Mouse (Mus musculus): ENCODE results near the gene H2-M10.6. TPM values are rescaled to one million over a fixed set of nuclear protein-coding genes. Genes with fewer than 3 reads are reported as not detected.
A peak's percentile ranks its signal among the peaks of the same experiment; 100 is the strongest.
"Not testable (repeated sequence)": the region's sequence is repeated elsewhere in the genome, so short reads cannot be mapped to it uniquely, and the experiment has no call there.

The H2-M10.6 gene
- total RNA-seq (2021) = not detected
- long read RNA-seq, experiment 1 = 0 reads
- long read RNA-seq, experiment 2 = 0 reads

- DNase-seq (ENCODE audit: low spot score in 2 of 2) = no peak
Measured at GRCm38 (mm10) chr17:36811871-36812270, at the start of gene H2-M10.6. TSS of gene H2-M10.6 (plus strand) at chr17:36812171.

- no peak for DNase-seq (ENCODE audit: low spot score in 2 of 2)
Measured at GRCm38 (mm10) chr17:36763816-36764215, 48.2 kb upstream of the H2-M10.6 start.

DNA sequence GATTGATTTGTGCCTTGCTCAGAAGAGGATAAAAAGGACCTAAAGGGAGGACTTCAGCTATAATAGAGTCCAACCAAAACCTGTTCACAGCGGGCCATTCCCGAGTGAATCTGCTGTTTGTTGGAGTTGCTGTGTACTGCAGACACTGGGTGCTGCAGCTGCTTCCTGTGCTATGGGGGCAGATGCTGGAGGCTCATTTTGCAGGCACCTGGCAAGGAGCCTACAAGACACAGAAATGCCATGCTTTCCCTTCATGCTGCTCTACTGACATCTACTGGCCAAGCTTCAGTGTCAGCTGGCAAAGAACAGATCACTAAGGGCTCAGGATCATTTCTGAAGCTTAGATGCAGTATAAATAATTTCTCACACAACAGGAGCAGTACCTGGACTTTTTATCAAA lies 47.7 kb upstream of the H2-M10.6 start:
- DNase-seq (ENCODE audit: low spot score in 2 of 2) = not testable (repeated sequence)

- not testable (repeated sequence) for DNase-seq (ENCODE audit: low spot score in 2 of 2)
Measured at GRCm38 (mm10) chr17:36765403-36765802, 46.6 kb upstream of the H2-M10.6 start.

- not testable (repeated sequence) for DNase-seq (ENCODE audit: low spot score in 2 of 2)
Measured at GRCm38 (mm10) chr17:36772610-36773009, 39.4 kb upstream of the H2-M10.6 start, which contains the start of gene H2-M10.5. TSS of gene H2-M10.5 (plus strand) at chr17:36772910.

DNA sequence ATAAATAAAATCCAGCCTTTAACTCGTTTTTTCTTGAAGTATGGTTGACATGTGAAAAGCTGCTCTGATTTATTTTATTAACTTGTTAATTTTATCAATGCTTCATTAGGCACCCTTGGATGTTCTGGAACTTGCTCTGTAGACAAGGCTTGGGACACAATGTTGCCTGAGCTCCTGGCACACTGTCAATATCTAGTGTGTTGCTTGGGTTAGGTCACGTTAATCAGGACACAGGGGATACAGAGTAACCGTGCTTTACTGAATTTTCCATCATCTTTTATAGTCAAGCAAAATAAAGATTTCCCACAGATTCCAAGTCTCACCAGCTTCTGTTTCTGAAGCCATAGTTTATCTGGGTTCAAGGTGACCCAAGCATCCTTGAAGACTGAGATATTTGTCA lies 30.4 kb upstream of the H2-M10.6 start:
- DNase-seq (ENCODE audit: low spot score in 2 of 2) = no peak

DNA sequence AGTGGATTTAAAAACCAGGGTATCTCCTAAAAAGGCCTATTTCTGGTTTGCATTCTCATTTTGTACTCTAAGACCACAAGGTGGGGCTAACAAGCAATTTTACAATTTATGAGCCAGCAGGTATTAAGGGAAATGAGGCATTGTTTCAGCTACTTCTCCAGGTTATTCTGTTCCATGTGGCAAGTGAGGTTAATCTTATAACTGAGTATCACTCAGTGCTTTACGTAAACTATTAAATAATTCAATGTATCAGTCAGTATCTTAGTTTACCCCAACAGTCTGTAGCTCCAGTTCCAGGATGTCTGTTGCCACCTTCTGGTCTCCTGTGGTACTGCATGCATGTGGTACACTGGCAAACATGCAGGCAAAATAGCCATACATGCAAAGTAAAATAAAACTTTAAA lies 25.5 kb upstream of the H2-M10.6 start:
- not testable (repeated sequence) for DNase-seq (ENCODE audit: low spot score in 2 of 2)

DNA sequence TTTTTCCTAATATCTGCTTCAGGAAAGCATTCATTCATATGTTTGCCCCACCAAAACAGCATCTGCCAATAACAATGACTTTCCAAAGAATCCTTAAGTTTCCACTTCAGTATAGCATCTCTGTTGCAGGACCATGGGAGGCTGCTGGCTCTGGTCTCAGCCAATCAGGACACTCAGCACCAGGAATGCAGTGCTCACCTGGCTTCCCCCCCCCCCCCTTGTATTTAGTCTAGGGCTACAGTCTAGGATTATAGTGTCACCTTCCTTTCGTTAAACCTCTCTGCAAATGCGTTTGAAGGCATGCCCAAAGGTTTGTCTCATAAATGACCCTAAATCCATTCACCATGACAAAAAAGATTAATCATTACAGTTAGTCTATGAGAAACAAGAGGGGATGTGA lies 23.6 kb upstream of the H2-M10.6 start:
- no peak for DNase-seq (ENCODE audit: low spot score in 2 of 2)

GRCm38 (mm10) chr17:36788801-36789200 lies 23.2 kb upstream of the H2-M10.6 start:
- peak in 1 of 2 experiments; percentile 36 for DNase-seq (ENCODE audit: low spot score in 2 of 2)

DNA sequence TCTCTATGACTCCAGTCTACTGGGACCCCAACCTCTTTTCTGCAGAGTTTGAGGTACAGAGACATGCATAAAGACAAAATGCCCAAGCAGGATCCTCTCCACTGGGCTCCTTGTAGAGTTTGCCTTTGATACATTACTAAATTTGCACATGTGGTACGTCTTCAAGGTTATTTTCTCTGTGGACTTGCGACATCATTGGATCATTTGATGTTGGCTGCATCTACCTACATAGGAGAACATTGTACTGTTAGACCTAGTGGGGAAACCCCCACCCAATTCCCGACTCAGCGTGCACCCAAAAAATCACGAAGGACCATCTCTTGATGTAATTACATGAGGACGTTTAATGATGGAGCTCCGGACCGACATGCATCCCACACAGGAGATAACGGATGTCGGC lies 12.5 kb upstream of the H2-M10.6 start:
- no peak for DNase-seq (ENCODE audit: low spot score in 2 of 2)

DNA sequence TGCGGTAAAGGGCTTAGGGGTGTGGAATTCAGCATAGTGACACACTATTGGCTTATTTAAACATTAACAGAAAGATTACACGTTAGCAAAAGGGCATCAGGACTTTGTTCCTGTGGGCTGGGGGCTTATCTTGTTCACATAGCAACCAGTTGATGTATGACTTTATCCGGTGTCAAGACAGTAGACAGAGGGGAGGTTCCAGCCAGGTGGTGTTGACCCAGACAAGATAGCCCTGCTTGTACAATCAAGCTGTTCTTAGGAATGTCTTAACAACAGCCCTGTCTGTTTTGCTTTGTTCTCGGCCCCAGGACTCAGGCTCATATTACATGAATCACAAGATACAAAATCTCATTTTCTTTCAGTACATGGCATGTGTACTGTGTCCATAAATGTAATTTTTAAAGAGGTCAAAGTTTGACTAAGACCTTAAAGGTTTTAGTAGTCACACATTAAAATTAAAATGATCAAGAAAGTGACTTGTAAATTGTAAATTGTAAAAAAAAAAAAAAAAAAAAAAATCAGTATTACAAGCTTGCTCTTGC lies 12.0 kb upstream of the H2-M10.6 start:
- DNase-seq (ENCODE audit: low spot score in 2 of 2) = not testable (repeated sequence)

DNA sequence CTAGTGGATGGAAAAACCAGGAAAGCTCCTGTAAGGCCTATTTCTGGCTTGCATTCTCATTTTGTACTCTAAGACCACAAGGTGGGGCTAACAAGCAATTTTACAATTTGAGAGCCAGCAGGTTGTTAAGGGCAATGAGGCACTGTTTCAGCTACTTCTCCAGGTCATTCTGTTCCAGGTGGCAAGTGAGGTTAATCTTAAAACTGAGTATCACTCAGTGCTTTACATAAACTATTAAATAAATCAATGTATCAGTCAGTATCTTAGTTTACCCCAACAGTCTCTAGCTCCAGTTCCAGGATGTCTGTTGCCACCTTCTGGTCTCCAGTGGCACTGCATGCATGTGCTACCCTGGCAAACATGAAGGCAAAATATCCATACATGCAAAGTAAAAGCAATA lies 12.0 kb downstream of the H2-M10.6 start:
- DNase-seq (ENCODE audit: low spot score in 2 of 2) = no peak

GRCm38 (mm10) chr17:36825525-36825924 lies 13.6 kb downstream of the H2-M10.6 start:
- DNase-seq (ENCODE audit: low spot score in 2 of 2) = no peak

DNA sequence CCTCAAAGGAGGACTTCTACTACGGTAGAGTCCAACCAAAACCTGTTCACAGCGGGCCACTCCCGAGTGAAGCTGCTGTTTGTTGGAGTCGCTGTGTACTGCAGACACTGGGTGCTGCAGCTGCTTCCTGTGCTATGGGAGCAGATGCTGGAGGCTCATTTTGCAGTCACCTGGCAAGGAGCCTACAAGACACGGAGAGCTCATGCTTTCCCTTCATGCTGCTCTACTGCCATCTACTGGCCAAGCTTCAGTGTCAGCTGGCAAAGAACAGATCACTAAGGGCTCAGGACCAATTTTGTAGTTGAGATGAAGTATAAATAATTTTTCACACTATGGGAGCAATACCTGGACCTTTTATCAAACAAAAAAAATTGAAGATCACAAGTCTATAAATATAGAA lies 14.0 kb downstream of the H2-M10.6 start:
- peak in 1 of 2 experiments; percentile 59 for DNase-seq (ENCODE audit: low spot score in 2 of 2)

DNA sequence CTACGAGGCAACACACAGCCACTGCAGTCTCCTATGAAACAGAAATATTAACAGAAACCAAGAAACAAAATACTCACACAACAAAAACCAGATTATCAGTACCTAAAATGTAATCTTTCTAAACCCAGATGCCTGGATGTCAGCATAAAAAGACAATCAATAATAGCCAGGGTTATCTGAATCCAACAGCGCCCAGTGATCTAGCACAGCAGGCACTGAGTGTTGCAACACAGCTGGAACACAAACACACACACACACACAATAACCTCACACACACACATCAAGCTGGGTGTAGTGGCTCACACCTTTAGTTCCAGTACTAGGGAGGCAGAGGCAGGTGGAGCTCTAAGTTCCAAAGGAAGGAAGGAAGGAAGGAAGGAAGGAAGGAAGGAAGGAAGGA lies 16.5 kb downstream of the H2-M10.6 start:
- no peak for DNase-seq (ENCODE audit: low spot score in 2 of 2)

DNA sequence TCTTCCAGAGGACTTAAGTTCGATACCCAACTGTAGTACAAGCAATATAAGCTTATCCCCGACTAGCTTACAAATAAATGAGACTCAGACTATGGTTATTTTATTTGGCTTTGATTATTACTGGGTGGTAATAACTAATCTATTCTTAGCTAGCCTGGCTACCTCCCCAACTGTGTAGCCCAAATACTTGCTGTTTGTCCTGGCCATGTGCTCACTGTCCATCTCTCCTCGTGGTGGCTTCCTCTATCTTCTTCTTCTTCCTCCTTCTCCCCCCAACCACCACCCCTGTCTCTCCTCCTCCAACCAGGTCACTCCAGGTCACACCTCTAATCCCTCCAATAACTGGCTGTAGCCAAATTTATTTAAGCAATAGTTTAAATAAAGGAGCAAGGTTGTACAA lies 18.5 kb downstream of the H2-M10.6 start:
- no peak for DNase-seq (ENCODE audit: low spot score in 2 of 2)

DNA sequence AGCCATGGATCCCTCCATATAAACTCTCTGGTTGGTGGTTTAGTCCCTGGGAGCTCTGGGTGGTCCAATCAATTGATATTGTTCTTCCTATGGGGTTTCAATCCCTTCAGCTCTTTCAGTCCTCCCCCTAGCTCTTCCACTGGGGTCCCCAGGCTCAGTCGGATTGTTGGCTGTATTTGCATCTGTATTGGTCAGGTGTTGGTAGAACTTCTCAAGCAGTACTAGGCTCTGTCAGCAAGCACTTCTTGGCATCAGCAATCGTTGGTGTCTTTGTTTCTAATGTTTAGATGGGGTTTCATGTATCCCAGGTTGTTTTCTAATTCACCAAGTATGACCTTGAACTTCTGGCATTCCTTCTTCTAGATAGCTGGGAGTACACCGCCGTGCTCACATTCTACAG lies 20.7 kb downstream of the H2-M10.6 start:
- no peak for DNase-seq (ENCODE audit: low spot score in 2 of 2)

DNA sequence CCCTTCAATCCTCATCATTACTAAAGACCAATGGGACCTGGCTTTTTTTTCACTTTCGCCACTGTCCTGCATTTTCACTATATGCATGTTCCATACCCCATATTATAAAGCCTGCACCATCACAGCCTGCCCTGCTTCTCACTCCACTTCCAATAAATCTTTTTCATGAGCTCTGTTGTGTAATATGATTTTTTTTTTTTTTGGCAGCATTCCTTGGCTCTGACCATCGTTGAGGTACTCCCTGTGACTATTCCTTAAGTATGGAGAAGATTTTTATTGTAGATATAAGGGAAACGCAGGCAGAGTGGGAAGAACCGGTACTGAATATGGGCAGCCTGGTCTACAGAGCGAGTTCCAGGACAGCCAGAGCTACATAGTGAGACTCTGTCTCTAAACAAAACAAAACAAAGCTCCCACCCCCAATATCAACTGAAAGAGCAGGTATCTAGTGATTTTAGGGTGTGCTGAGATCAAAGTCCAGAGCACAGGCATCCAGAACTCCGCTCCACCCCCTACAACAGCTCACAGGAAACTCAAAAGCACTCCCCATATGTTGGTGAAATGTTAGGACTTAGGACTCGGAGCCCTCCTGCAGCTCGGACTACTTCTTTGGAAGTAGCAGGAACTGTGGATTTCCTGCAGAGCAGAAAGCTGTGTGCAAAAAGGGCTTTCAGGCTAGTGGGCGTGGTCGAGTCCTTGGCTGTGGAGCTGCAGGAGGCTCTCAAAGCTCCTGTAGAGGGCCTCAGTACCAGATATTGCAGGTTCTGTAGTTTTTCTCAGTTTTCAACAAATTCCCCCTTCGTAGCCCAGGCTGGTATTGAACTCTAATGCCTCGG lies 23.8 kb downstream of the H2-M10.6 start:
- DNase-seq (ENCODE audit: low spot score in 2 of 2) = no peak

DNA sequence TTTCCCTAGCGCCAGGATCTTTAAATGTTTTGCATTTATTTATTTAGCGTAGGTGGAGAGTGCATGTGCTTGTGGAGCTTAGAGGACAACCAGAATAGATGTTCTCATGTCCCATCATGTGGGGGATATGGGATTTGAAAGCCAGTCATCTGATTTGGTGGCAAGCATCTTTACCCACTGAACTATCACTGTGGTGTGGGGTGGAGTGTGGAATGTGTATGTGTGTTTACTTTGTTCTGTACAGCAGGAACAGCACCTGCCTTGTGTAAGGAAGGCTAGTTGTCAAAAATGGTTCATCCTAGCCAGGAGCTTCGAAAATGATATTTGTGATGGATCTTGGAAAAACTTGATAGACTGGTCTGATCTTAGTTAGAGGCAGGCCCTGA lies 24.4 kb downstream of the H2-M10.6 start:
- no peak for DNase-seq (ENCODE audit: low spot score in 2 of 2)

- DNase-seq (ENCODE audit: low spot score in 2 of 2) = peak; percentile 89 to 97
Measured at GRCm38 (mm10) chr17:36836874-36837647, 25.1 kb downstream of the H2-M10.6 start, which contains the start of gene Trim26. TSS of gene Trim26 (plus strand) at chr17:36837134.

DNA sequence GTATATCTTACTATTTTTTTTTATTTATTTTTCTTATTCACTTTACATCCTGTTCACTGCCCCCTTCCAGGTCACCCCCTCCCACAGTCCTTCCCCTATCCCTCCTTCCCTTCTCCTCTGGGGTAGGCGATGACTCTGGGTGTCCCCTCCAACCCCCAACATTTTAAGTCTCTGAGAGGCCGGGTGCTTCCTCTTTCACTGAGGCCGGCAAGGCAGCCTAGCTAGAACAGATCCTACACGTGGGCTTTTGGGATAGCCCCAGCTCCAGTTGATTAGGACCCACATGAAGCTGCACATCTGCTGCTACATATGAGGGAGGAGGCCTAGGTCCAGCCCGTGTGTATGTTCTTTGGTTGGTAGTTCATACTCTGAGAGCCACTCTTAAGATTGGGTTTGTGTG lies 27.0 kb downstream of the H2-M10.6 start:
- DNase-seq (ENCODE audit: low spot score in 2 of 2) = no peak

- DNase-seq (ENCODE audit: low spot score in 2 of 2) = no peak
Measured at GRCm38 (mm10) chr17:36839931-36840330, 28.0 kb downstream of the H2-M10.6 start.

Measured in adrenal gland, postnatal 4 days (tissue).